Mouse (Mus musculus) cerebellum, adult 2 months (tissue): ENCODE measurements around the gene Sdk1. TPM values are rescaled to one million over a fixed set of nuclear protein-coding genes. Genes with fewer than 3 reads are reported as not detected.

ENCODE experiments used
- DNase-seq, 2 experiments: peaks; one replicate each; pipeline ENCODE4 v3.0.0; 2021
- H3K27ac ChIP-seq: fragments of 200-500 bp; 2 replicates; pipeline ENCODE4 v1.5.1; 2012; ENCODE audit warnings: low read length, control low read depth, inconsistent platforms; ENCODE audit not compliant: insufficient read depth
- H3K27me3 ChIP-seq: fragments of 200-500 bp; 2 replicates; pipeline ENCODE4 v1.6.1; 2012; ENCODE audit warnings: inconsistent platforms, mild to moderate bottlenecking, low read length, moderate library complexity; ENCODE audit not compliant: control insufficient read depth, insufficient read depth
- H3K4me1 ChIP-seq: fragments of 200-500 bp; 2 replicates; pipeline ENCODE4 v1.6.1; 2011; ENCODE audit warnings: low read length; ENCODE audit not compliant: control insufficient read depth, insufficient read depth
- H3K4me3 ChIP-seq: fragments of 200-500 bp; replicated peaks from 2 replicates; pipeline ENCODE3; 2011; ENCODE audit warnings: mild to moderate bottlenecking, low read depth, low read length, control low read depth; ENCODE audit not compliant: insufficient read depth
- CTCF ChIP-seq: fragments of 200-500 bp; IDR thresholded peaks from 2 replicates; pipeline ENCODE4 v1.5.1; 2011; ENCODE audit warnings: low read depth, mild to moderate bottlenecking, control low read depth, low read length, moderate library complexity, borderline replicate concordance; ENCODE audit not compliant: insufficient read depth
- POLR2A ChIP-seq: fragments of 200-500 bp; IDR thresholded peaks from 2 replicates; pipeline ENCODE4 v1.6.1; 2011; ENCODE audit warnings: low read length, control low read depth, borderline replicate concordance; ENCODE audit not compliant: insufficient read depth
- WGBS: fragments of 180-500 bp; shearing (Covaris S2); methylation state at CpG from one replicate; pipeline ENCODE4 v1.1.7; 2018; 5-methylcytosine and 5-hydroxymethylcytosine counted together
- polyA plus RNA-seq: library from polyadenylated mRNA; depleted of rRNA; stranded (reverse); fragments of >200 nt; gene quantifications from 2 replicates; pipeline ENCODE4 v1.2.3, GENCODE M21; 2012

Gene Sdk1
- polyA plus RNA-seq, 1 experiment = 1.5 TPM

- Histone ChIP-seq H3K27me3 (no peaks in the 10 kb centered on the region), H3K4me3 (no peak overlapping the region), H3K27ac (no peak overlapping the region), H3K4me1 (no peaks in the 10 kb centered on the region)
- TF ChIP-seq CTCF (no peak), POLR2A (no peak)
- no peak for DNase-seq
- WGBS = 90% methylated on average over 11 of the region's 11 CpGs
Measured at GRCm38 (mm10) chr5:142107434-142107833, 866.1 kb downstream of the Sdk1 start.

- Histone ChIP-seq H3K27me3 (no peaks in the 10 kb centered on the region), H3K27ac (no peak overlapping the region), H3K4me1 (no peaks in the 10 kb centered on the region), H3K4me3 (no peak overlapping the region)
- DNase-seq = no peak
- TF ChIP-seq CTCF (no peak), POLR2A (no peak)
- 89% methylated on average over 6 of the region's 6 CpGs for WGBS
Measured at GRCm38 (mm10) chr5:142111989-142112388, 870.7 kb downstream of the Sdk1 start.

- no peak for TF ChIP-seq CTCF
- no peak for TF ChIP-seq POLR2A
- Histone ChIP-seq H3K27ac (no peak overlapping the region), H3K4me1 (no peaks in the 10 kb centered on the region; the same call in 1 of the 2 replicates), H3K4me3 (no peak overlapping the region), H3K27me3 (no peaks in the 10 kb centered on the region)
- no peak for DNase-seq
- WGBS = 58% methylated on average over 18 of the region's 18 CpGs
Measured at GRCm38 (mm10) chr5:142113210-142114175, 872.2 kb downstream of the Sdk1 start.

DNA sequence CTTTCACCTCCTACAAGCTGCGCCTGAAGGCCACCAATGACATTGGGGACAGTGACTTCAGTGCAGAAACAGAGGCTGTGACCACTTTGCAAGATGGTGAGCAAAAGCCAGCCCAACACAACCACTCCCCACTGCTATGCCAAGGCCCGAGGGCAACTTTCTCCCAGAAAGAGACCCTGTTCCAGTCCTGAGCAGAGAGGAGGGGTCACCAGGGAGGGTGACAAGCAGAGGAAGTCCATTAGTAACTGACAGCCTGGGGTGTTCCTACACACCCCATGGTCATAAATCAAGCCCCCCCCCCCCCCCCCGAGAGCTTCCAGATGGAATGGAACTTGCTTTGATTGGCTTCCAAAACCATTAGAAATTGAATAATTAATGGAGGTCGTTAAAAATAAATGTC is 886.5 kb downstream of the Sdk1 start:
- TF ChIP-seq CTCF (no peak), POLR2A (no peak)
- WGBS = 68% methylated on average over 4 of the region's 4 CpGs
- Histone ChIP-seq H3K27me3 (no peaks in the 10 kb centered on the region), H3K4me3 (no peak overlapping the region), H3K27ac (no peak overlapping the region), H3K4me1 (no peaks in the 10 kb centered on the region)
- no peak for DNase-seq

DNA sequence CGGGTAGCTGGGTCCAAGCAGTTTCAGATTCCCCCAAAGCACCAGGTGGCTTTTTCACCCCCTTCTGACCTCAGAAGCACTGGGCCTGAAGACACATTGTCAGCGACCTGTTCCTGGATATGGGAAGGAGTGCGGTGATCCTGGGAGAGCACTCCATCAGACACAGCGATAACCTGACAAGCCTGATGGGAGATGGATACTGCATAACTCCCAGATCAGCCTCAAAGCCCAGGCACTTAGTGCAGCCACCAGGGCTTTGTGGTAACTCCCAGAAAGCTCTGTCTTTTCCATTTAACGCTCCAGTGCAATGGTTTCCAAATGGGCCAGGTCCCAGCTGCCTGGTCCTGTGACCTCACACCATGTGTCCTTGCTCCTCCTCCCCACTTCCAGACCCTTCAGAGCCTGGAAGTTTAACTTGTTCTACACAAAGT is 886.9 kb downstream of the Sdk1 start:
- no peak overlapping the region for H3K27ac ChIP-seq
- H3K27me3 ChIP-seq = no peaks in the 10 kb centered on the region
- DNase-seq = no peak
- 50% methylated on average over 5 of the region's 5 CpGs for WGBS
- no peak overlapping the region for H3K4me3 ChIP-seq
- H3K4me1 ChIP-seq = no peaks in the 10 kb centered on the region
- no peak for TF ChIP-seq CTCF
- TF ChIP-seq POLR2A = no peak

DNA sequence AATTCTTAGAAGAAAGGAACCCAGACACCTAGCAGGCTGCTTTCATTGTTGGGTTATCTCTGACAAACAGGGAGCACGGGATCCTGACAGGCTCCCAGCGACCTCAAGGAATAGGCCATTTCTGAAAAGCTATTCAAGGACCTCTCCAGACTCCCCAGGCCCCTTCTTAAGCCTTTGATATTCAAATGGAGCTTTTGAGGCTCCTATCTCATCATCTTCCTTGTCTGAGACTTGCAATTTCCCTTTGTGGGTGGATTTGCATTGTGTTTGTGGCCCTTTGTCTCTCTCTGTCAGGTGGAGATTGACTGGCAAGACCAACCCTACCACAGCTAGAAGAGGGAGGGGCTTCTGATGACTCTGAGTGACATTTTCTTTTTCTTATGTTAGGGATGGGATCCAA is 888.7 kb downstream of the Sdk1 start:
- 80% methylated on average over 2 of the region's 2 CpGs for WGBS
- no peak for DNase-seq

GRCm38 (mm10) chr5:142139978-142140377 is 898.7 kb downstream of the Sdk1 start:
- WGBS = 4% methylated on average over 7 of the region's 7 CpGs
- no peak overlapping the region for H3K27ac ChIP-seq

More for the DNA sequence above, 888.7 kb downstream of the Sdk1 start:
- Histone ChIP-seq H3K4me3 (no peak overlapping the region), H3K27me3 (no peaks in the 10 kb centered on the region), H3K27ac (no peak overlapping the region), H3K4me1 (no peaks in the 10 kb centered on the region)
- TF ChIP-seq POLR2A (no peak), CTCF (no peak)

DNA sequence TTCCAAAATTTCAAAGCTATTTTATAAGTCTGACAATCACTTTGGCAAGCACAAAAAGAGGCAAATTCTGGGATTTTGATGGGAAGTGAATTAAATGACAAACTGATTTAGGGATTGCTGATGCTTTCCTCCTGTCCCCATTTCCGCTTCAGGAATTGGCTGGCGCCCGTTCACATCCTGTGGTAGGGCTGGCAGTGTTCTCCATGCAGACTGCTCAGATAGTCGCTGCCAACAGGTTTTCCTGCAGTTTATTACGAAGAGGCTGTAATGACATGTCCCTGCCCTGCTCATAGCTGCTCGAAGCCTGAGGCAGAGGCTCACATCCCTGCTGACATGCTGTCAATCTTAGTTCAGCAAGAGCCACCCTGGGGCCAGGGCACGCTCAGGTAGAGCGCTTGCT is 908.3 kb downstream of the Sdk1 start:
- Histone ChIP-seq H3K4me3 (no peak overlapping the region), H3K4me1 (peaks cover 11% of the 10 kb centered on the region), H3K27ac (no peak overlapping the region), H3K27me3 (no peaks in the 10 kb centered on the region)
- peak; percentile 63 to 79 for DNase-seq
- 20% methylated on average over 8 of the region's 8 CpGs for WGBS
- TF ChIP-seq CTCF (no peak), POLR2A (no peak)

More at GRCm38 (mm10) chr5:142139978-142140377, 898.7 kb downstream of the Sdk1 start:
- Histone ChIP-seq H3K4me3 (no peak overlapping the region), H3K27me3 (no peaks in the 10 kb centered on the region), H3K4me1 (peaks cover 15% of the 10 kb centered on the region)
- DNase-seq = peak; percentile 78 to 91
- TF ChIP-seq CTCF (no peak; the same call in 1 of the 2 replicates), POLR2A (no peak)
